Mouse (Mus musculus) adrenal gland (tissue): ENCODE results near the gene Nes.

ENCODE experiments used
- intact Hi-C: fragments of 180-260 bp; cut with DNase I; formaldehyde crosslinking; loops from one replicate; pipeline ENCODE4 v1.15.1; 2025

Gene Nes

GRCm38 (mm10) chr3:88005822-88006786, 35.2 kb downstream of the Nes start:
- intact Hi-C loops: no loop called here

- intact Hi-C loops: loop anchor here (1.0 kb wide), 1 partner anchor 61 kb away; no protein-coding TSS in a partner anchor
These were observed 39.9 kb downstream of the Nes start for GRCm38 (mm10) chr3:88010634-88011265.

- intact Hi-C loops: loop anchor here (5.0 kb wide), 1 partner anchor 35 kb away; the partner anchor contains the start of gene Naxe
These were observed 51.7 kb downstream of the Nes start for GRCm38 (mm10) chr3:88022322-88023191.

GRCm38 (mm10) chr3:88023192-88024074, 52.6 kb downstream of the Nes start:
- intact Hi-C loops: loop anchor here (5.0 kb wide), 1 partner anchor 34 kb away; the partner anchor contains the start of gene Naxe

- intact Hi-C loops: no loop called here
These were observed 55.9 kb downstream of the Nes start for GRCm38 (mm10) chr3:88026823-88027222.

GRCm38 (mm10) chr3:88027434-88028186, 56.7 kb downstream of the Nes start, which contains the start of gene Hapln2:
Hapln2 (minus strand) TSS chr3:88027583.
- intact Hi-C loops: no loop called here
